Mouse (Mus musculus): ENCODE data around the gene Gm20388. TPM values are rescaled to one million over a fixed set of nuclear protein-coding genes. Genes with fewer than 3 reads are reported as not detected.
A peak's percentile ranks its signal among the peaks of the same experiment; 100 is the strongest.

Gene Gm20388
- polyA plus RNA-seq, 1 experiment: 10.6 TPM

DNA sequence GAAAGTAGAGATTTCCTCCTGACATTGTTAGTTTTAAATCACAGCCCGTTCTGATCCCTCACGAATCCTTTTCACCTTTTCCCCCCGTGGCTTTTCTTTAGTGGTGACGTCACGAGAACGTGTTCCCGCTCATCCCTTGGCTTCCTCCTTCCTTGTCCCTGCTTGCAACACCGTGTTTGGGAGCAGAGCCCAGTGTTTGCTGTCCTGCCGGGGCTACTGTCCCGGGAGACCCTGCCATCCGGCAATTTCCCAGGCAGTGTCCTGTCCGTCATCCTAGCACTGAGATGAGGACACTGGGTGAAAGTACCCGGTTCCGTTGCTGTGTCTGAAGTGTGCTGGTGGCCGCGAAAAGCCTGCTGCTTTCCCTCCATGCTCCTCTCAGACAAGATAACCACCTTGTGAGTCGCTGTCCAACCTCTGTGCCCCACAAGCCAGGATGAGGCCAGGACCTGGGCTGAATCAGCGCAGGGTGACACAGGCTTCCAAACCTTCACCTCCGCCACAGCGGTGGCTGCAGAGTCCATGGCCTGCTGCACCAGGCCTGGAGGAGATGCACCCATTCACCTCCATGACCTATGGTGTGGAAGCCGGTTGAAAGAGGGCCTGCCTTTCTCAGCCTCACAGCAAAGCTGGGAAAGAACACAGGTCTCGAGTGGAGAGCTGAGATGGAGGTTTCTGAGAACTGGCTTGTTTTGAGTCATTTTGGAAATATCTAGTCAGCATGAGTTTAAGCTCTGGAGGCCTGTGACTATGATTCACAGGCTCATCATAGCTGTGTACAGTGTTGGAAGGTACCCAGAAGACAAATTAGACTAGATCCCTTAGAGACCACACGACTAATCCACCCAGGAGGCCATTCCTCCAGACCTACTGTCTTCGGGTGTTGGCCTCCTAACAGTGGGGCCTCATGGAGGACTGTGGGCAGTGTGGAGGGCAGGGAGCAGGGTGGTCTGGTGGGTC is 4367.6 kb downstream of the Gm20388 start:
- 76% methylated on average over 24 of the region's 24 CpGs for WGBS
- Histone ChIP-seq H3K27ac (ENCODE audit: control insufficient read depth, insufficient read depth, low read depth, low read length, poor library complexity) (no peak overlapping the region), H3K4me1 (ENCODE audit: control insufficient read depth, insufficient read depth, low read length) (peaks cover 14% of the 10 kb centered on the region), H3K4me3 (replicated peaks; ENCODE audit: control insufficient read depth, low read depth, low read length) (no peak overlapping the region)
- TF ChIP-seq POLR2A (IDR thresholded peaks at IDR 0.05; ENCODE audit: borderline replicate concordance, control insufficient read depth, low read depth, low read length) (no peak), CTCF (IDR thresholded peaks at IDR 0.05; ENCODE audit: control insufficient read depth, insufficient read depth, low read length) (no peak)

DNA sequence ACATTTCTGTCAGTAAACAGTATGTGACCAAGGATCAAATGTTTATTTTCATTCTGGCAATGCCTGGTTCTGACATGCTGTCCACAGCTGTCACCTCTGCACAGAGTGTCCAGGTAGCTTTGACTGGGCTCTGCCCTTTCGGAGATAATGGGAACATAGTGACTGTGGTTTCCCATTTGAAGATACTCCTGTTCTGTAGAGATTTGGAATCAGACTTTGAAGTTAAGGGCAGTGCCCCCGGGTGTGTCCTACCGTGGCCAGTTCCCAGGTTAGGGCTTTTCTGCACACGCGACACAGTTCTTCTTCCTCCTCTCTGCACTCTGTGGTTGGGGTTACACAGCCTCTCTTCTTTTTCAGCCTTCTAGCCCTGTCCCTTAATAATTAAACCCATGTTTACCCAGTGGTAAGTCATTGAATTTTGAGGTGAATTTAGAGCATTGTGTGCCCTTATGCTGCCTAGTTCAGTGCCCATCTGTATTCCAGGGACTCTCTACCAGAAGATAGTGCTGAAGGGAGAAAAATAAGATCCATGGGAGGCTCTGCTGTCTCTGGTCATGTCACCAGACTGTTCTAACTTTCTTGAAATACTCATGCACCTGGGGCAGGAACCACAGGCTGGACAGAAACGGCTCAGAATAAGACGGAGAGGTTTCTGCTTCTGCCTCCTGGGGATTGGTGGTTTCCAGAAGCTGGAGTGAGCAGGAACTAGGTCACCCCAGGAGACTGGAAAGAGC is 4368.5 kb downstream of the Gm20388 start:
- peaks cover 7% of the 10 kb centered on the region for H3K4me1 ChIP-seq (ENCODE audit: control insufficient read depth, insufficient read depth, low read length)

DNA sequence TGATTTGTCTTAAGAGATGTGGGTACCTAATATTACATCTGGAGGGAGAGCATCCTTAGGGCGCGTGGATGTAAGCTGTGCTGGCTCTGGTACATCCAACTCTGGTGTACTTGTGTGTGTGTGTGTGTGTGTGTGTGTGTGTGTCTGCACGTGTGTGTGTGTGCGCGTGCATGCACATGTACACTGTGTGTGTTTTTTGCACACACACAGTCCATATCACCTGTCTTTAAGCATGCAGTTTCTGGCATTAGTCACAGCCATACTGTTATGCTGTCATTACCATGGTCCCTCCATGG is 4369.0 kb downstream of the Gm20388 start:
- WGBS: 81% methylated on average over 5 of the region's 5 CpGs
- H3K27ac ChIP-seq (ENCODE audit: control insufficient read depth, insufficient read depth, low read depth, low read length, poor library complexity): no peak overlapping the region
- no peak for TF ChIP-seq CTCF (IDR thresholded peaks at IDR 0.05; ENCODE audit: control insufficient read depth, insufficient read depth, low read length)
- no peak for TF ChIP-seq POLR2A (IDR thresholded peaks at IDR 0.05; ENCODE audit: borderline replicate concordance, control insufficient read depth, low read depth, low read length)
- H3K4me1 ChIP-seq (ENCODE audit: control insufficient read depth, insufficient read depth, low read length): peaks cover 6% of the 10 kb centered on the region
- H3K4me3 ChIP-seq (replicated peaks; ENCODE audit: control insufficient read depth, low read depth, low read length): no peak overlapping the region

More for the DNA sequence above, 4368.5 kb downstream of the Gm20388 start:
- no peak overlapping the region for H3K27ac ChIP-seq (ENCODE audit: control insufficient read depth, insufficient read depth, low read depth, low read length, poor library complexity)
- no peak overlapping the region for H3K4me3 ChIP-seq (replicated peaks; ENCODE audit: control insufficient read depth, low read depth, low read length)
- 22% methylated on average over 7 of the region's 7 CpGs for WGBS
- no peak for TF ChIP-seq CTCF (IDR thresholded peaks at IDR 0.05; ENCODE audit: control insufficient read depth, insufficient read depth, low read length)
- TF ChIP-seq POLR2A (IDR thresholded peaks at IDR 0.05; ENCODE audit: borderline replicate concordance, control insufficient read depth, low read depth, low read length): no peak

DNA sequence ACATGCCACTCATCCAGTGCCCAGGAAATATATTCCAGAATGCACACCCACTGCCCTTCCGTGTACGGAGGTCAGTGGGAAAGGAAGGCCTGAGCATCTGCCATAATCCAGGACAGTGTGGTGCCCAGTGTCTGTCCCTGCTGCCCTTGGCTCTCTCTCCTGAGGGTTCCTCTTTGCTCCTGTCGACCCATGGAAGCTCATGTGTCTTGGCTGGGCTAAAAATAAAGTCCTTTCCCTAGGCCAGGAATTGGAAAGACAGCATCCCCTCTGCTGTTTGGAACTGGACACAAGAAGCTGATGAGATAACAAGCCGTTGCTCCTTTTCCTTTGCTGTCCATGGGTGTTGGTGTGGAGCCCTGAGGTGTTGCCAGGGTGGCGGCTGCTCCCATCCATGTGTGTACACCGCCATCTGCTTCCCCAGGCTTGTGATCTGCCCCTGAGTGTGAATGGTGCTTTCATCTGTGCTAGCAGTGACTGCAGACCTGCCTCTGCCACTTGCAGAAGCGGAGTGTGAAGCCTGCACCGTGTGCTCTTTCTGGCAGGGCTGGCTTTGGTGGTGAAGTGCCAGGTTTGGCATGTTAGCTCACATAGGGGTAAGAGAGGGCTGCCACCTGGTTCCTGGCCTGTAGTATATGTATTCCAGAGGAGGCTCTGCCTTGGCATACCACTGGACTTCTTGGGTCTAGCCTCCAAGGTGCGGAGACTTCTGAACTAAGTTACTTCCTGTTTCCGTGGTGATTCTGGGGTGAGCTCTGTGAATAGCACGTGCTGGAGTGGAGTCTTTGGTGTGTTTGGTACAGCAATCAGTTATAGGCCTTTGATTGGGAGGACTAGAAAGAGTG is 4371.3 kb downstream of the Gm20388 start:
- TF ChIP-seq CTCF (IDR thresholded peaks at IDR 0.05; ENCODE audit: control insufficient read depth, insufficient read depth, low read length): no peak
- TF ChIP-seq POLR2A (IDR thresholded peaks at IDR 0.05; ENCODE audit: borderline replicate concordance, control insufficient read depth, low read depth, low read length): no peak
- 0 out of 2 replicates have a peak overlapping the region, but pooled peaks have one; percentile 11 for H3K27ac ChIP-seq (ENCODE audit: control insufficient read depth, insufficient read depth, low read depth, low read length, poor library complexity)

DNA sequence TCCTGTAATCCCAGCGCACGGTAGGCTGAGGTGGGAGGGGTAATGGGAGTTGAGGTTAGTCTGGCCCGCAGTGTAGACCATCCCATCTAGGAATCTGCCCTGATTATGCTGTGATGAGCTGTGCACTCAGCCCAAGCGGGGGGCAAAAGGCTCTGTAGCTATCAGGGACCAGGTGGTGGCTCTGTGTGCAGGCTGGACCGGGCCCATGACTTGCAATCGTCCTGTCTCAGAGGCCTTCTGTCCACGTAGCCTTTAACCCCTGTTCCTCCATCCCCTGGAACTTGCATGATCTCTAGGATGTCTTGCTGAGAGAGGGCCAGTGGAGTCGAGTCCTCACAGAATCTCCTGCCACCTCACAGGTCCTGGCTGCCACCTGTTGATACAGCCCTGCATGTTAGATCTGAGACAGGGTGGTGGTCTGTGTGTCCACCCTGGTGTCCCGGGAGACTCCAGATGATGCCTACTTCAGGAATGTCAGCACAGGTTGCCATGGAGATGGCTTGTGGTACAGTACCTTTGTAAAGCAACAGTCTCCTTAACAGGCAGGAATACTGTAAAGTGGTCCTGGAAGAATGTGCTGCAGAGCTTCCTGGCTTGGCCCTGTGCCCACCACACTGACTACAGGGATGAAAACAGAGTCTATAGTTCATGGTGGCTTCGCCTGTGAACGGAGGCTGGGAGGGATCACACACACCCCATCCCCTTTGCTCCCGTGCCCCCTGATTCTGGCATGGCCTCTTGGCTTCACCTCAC is 4372.4 kb downstream of the Gm20388 start:
- H3K4me3 ChIP-seq (replicated peaks; ENCODE audit: control insufficient read depth, low read depth, low read length): no peak overlapping the region
- no peak overlapping the region for H3K27ac ChIP-seq (ENCODE audit: control insufficient read depth, insufficient read depth, low read depth, low read length, poor library complexity)
- TF ChIP-seq POLR2A (IDR thresholded peaks at IDR 0.05; ENCODE audit: borderline replicate concordance, control insufficient read depth, low read depth, low read length) (no peak), CTCF (IDR thresholded peaks at IDR 0.05; ENCODE audit: control insufficient read depth, insufficient read depth, low read length) (no peak)
- 85% methylated on average over 12 of the region's 12 CpGs for WGBS
- peaks cover 5% of the 10 kb centered on the region for H3K4me1 ChIP-seq (ENCODE audit: control insufficient read depth, insufficient read depth, low read length)

More for the DNA sequence above, 4371.3 kb downstream of the Gm20388 start:
- 54% methylated on average over 11 of the region's 11 CpGs for WGBS
- Histone ChIP-seq H3K4me3 (replicated peaks; ENCODE audit: control insufficient read depth, low read depth, low read length) (no peak overlapping the region), H3K4me1 (ENCODE audit: control insufficient read depth, insufficient read depth, low read length) (peaks cover 5% of the 10 kb centered on the region)

DNA sequence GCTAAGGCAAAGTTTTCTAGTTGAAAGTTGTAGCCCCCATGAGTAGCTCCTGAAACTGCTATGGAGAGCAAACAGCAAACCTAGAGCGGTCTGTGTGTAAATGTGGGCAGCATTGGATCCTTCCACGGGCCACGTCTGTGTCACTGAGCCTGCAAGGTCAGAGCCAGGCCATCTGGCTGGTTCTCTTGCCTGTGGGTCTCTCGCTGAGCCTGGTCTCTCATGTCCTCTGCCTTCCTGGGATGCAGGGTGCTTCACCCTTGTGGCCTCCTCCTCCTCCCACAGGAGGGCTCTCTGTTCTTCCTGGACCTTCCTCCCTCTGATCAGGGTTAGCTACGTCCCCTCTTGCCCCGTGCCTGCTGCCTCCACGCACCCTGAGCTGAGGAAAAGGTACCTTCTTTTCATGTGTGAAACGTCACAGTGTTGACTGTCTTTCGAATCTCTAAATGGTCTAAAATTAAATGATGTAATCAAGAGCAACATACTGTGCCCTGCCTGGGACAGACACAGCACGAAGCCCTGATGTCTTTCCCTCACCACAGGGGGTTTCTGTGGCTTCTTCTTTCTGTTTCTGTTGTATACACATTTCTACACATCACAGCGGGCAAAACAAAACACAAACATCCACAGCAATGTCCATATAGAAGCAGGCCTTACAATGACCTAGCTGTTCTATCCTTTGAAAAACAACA is 4373.1 kb downstream of the Gm20388 start:
- no peak overlapping the region for H3K4me3 ChIP-seq (replicated peaks; ENCODE audit: control insufficient read depth, low read depth, low read length)
- peaks cover 5% of the 10 kb centered on the region for H3K4me1 ChIP-seq (ENCODE audit: control insufficient read depth, insufficient read depth, low read length)
- TF ChIP-seq CTCF (IDR thresholded peaks at IDR 0.05; ENCODE audit: control insufficient read depth, insufficient read depth, low read length): no peak
- TF ChIP-seq POLR2A (IDR thresholded peaks at IDR 0.05; ENCODE audit: borderline replicate concordance, control insufficient read depth, low read depth, low read length): no peak
- no peak overlapping the region for H3K27ac ChIP-seq (ENCODE audit: control insufficient read depth, insufficient read depth, low read depth, low read length, poor library complexity)
- WGBS: 66% methylated on average over 11 of the region's 11 CpGs

DNA sequence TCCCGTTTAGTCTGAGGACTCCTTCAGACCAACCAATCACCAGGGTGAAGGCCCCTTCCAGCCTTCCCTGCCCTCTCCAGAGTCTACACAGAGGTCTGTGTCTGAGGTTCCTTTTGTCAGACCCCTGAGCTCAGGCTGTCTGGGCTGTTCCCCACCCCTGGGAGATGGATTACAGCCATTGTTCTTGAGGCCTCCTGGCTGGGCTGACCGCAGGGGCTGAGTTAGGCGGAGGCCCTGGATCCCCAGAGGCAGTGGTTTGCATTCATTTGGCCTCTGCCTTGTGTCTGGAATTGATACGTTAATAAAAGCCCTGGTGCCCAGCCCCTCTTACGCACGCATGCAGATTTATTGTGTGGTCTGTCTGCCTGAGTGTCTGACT is 4373.7 kb downstream of the Gm20388 start:
- peaks cover 5% of the 10 kb centered on the region for H3K4me1 ChIP-seq (ENCODE audit: control insufficient read depth, insufficient read depth, low read length)
- 80% methylated on average over 6 of the region's 6 CpGs for WGBS
- H3K27ac ChIP-seq (ENCODE audit: control insufficient read depth, insufficient read depth, low read depth, low read length, poor library complexity): no peak overlapping the region
- H3K4me3 ChIP-seq (replicated peaks; ENCODE audit: control insufficient read depth, low read depth, low read length): no peak overlapping the region
- no peak for TF ChIP-seq POLR2A (IDR thresholded peaks at IDR 0.05; ENCODE audit: borderline replicate concordance, control insufficient read depth, low read depth, low read length)
- no peak for TF ChIP-seq CTCF (IDR thresholded peaks at IDR 0.05; ENCODE audit: control insufficient read depth, insufficient read depth, low read length)

Data from bone marrow, adult 2 months (tissue).